Mouse (Mus musculus) kidney, embryonic 14.5 days (tissue): ENCODE results near the gene Endou. TPM values are rescaled to one million over a fixed set of nuclear protein-coding genes. Genes with fewer than 3 reads are reported as not detected.

Experiments used
- ATAC-seq: fragments of 200-750 bp; cut with Nextera tagmentation; 2 replicates; pipeline ENCODE4 v1.8.0; 2017; ENCODE audit warnings: moderate number of reproducible peaks, mild to moderate bottlenecking, moderate TSS enrichment, moderate library complexity; ENCODE audit not compliant: low FRiP score, low TSS enrichment
- H3K27ac ChIP-seq: fragments of 300-500 bp; sonication (generic); 2 replicates; pipeline ENCODE4 v1.5.1; 2014; ENCODE audit warnings: low read depth, mild to moderate bottlenecking, low read length, moderate library complexity, mixed read lengths
- H3K27me3 ChIP-seq: fragments of 300-500 bp; sonication (generic); 2 replicates; pipeline ENCODE4 v1.6.1; 2014; ENCODE audit warnings: mild to moderate bottlenecking, low read length; ENCODE audit not compliant: control insufficient read depth, insufficient read depth
- H3K36me3 ChIP-seq: fragments of 300-500 bp; sonication (generic); 2 replicates; pipeline ENCODE4 v1.6.1; 2014; ENCODE audit warnings: low read length, mixed read lengths; ENCODE audit not compliant: control insufficient read depth, insufficient read depth
- H3K4me1 ChIP-seq: fragments of 300-500 bp; sonication (generic); 2 replicates; pipeline ENCODE4 v1.6.1; 2014; ENCODE audit warnings: low read length, mixed read lengths; ENCODE audit not compliant: control insufficient read depth, insufficient read depth
- H3K4me2 ChIP-seq: fragments of 300-500 bp; sonication (generic); replicated peaks from 2 replicates; pipeline ENCODE4 v1.6.1; 2014; ENCODE audit warnings: low read depth, mild to moderate bottlenecking, low read length
- H3K4me3 ChIP-seq: fragments of 300-500 bp; sonication (generic); 2 replicates; pipeline ENCODE4 v1.5.1; 2014; ENCODE audit warnings: mild to moderate bottlenecking, low read length
- H3K9ac ChIP-seq: fragments of 300-500 bp; sonication (generic); 2 replicates; pipeline ENCODE4 v1.6.1; 2014; ENCODE audit warnings: low read depth, mild to moderate bottlenecking, low read length, moderate library complexity
- H3K9me3 ChIP-seq: fragments of 300-500 bp; sonication (generic); 2 replicates; pipeline ENCODE4 v1.6.1; 2016; ENCODE audit warnings: low read length; ENCODE audit not compliant: control insufficient read depth
- WGBS: fragments of 180-500 bp; shearing (Covaris S2); extraction: QIAGEN DNeasy Blood & Tissue Kit; methylation state at CpG from one replicate; pipeline ENCODE4 v1.1.7; 2014; 5-methylcytosine and 5-hydroxymethylcytosine counted together
- polyA plus RNA-seq: library from polyadenylated mRNA; unstranded; fragments of >200 nt; fragmentation: Nextera tagmentation; extraction: Ambion mirVana; gene quantifications from 2 replicates; pipeline ENCODE4 v1.2.1, GENCODE M21; 2014

Gene Endou
- polyA plus RNA-seq, 1 experiment from 2014 or later = 0.20 TPM

GRCm38 (mm10) chr15:97705211-97706050 is 25.7 kb downstream of the Endou start, which contains the start of gene Rpap3:
Rpap3 (minus strand) TSS chr15:97705825.
- WGBS = under 1% methylated on average over 64 of the region's 71 CpGs
- peak within 1 kb of the TSS; percentile 51; the same call in 1 of the 2 replicates for H3K27ac ChIP-seq
- peak within 1 kb of the TSS; percentile 96 for H3K9ac ChIP-seq
- peaks cover 22% of the 10 kb centered on the region for H3K36me3 ChIP-seq
- no peaks in the 10 kb centered on the region for H3K9me3 ChIP-seq
- ATAC-seq = peak; percentile 92
- no peaks in the 10 kb centered on the region for H3K27me3 ChIP-seq
- peak within 1 kb of the TSS; percentile 82 for H3K4me2 ChIP-seq
- peaks cover 11% of the 10 kb centered on the region; the same call in 1 of the 2 replicates for H3K4me1 ChIP-seq
- peak within 1 kb of the TSS; percentile 96 for H3K4me3 ChIP-seq

GRCm38 (mm10) chr15:97696616-97697015 is 34.5 kb downstream of the Endou start:
- no peak overlapping the region for H3K9ac ChIP-seq
- H3K4me3 ChIP-seq = no peak overlapping the region
- no peaks in the 10 kb centered on the region for H3K9me3 ChIP-seq
- 81% methylated on average over 10 of the region's 10 CpGs for WGBS
- no peak for ATAC-seq
- no peak overlapping the region for H3K27ac ChIP-seq
- no peak overlapping the region for H3K4me2 ChIP-seq
- H3K4me1 ChIP-seq = no peaks in the 10 kb centered on the region
- peaks cover 87% of the 10 kb centered on the region for H3K36me3 ChIP-seq
- no peaks in the 10 kb centered on the region for H3K27me3 ChIP-seq

- H3K4me2 ChIP-seq = no peak overlapping the region
- no peak for ATAC-seq
- H3K27ac ChIP-seq = no peak overlapping the region
- H3K9me3 ChIP-seq = no peaks in the 10 kb centered on the region
- 90% methylated on average over 5 of the region's 5 CpGs for WGBS
- peaks cover 84% of the 10 kb centered on the region for H3K36me3 ChIP-seq
- H3K9ac ChIP-seq = no peak overlapping the region
- H3K4me3 ChIP-seq = no peak overlapping the region
- H3K27me3 ChIP-seq = no peaks in the 10 kb centered on the region
- H3K4me1 ChIP-seq = no peaks in the 10 kb centered on the region
These were observed 37.7 kb downstream of the Endou start for GRCm38 (mm10) chr15:97693411-97693810.

- Histone ChIP-seq H3K4me3 (no peak overlapping the region), H3K4me1 (no peaks in the 10 kb centered on the region), H3K27ac (no peak overlapping the region), H3K9me3 (no peaks in the 10 kb centered on the region), H3K36me3 (peaks cover 86% of the 10 kb centered on the region), H3K27me3 (no peaks in the 10 kb centered on the region), H3K9ac (no peak overlapping the region), H3K4me2 (no peak overlapping the region)
- WGBS = 93% methylated on average over 9 of the region's 9 CpGs
- ATAC-seq = no peak
These were observed 47.0 kb downstream of the Endou start for GRCm38 (mm10) chr15:97684118-97684517.

- H3K27ac ChIP-seq = no peak overlapping the region
- no peaks in the 10 kb centered on the region for H3K4me1 ChIP-seq
- H3K36me3 ChIP-seq = peaks cover 84% of the 10 kb centered on the region
- WGBS = 80% methylated on average over 8 of the region's 8 CpGs
- no peak overlapping the region for H3K4me2 ChIP-seq
- no peaks in the 10 kb centered on the region for H3K27me3 ChIP-seq
- H3K9me3 ChIP-seq = no peaks in the 10 kb centered on the region
- no peak overlapping the region for H3K9ac ChIP-seq
- H3K4me3 ChIP-seq = no peak overlapping the region
- peak; percentile 53; the same call in 1 of the 2 replicates for ATAC-seq
These were observed 49.1 kb downstream of the Endou start for GRCm38 (mm10) chr15:97682053-97682452.

- no peak overlapping the region for H3K9ac ChIP-seq
- peak; percentile 44 for ATAC-seq
These were observed 51.0 kb downstream of the Endou start for GRCm38 (mm10) chr15:97679991-97680681.

GRCm38 (mm10) chr15:97677341-97677740 is 53.8 kb downstream of the Endou start:
- H3K4me2 ChIP-seq = no peak overlapping the region
- H3K4me1 ChIP-seq = 0 out of 2 replicates have a peak, but pooled peaks cover 2% of the 10 kb centered on the region
- no peak overlapping the region for H3K4me3 ChIP-seq
- no peaks in the 10 kb centered on the region for H3K9me3 ChIP-seq
- H3K27ac ChIP-seq = no peak overlapping the region
- WGBS = 92% methylated on average over 3 of the region's 3 CpGs
- peaks cover 78% of the 10 kb centered on the region for H3K36me3 ChIP-seq
- ATAC-seq = no peak
- H3K27me3 ChIP-seq = no peaks in the 10 kb centered on the region
- no peak overlapping the region for H3K9ac ChIP-seq

More at GRCm38 (mm10) chr15:97679991-97680681, 51.0 kb downstream of the Endou start:
- Histone ChIP-seq H3K27me3 (no peaks in the 10 kb centered on the region), H3K4me3 (no peak overlapping the region), H3K4me2 (no peak overlapping the region), H3K9me3 (no peaks in the 10 kb centered on the region), H3K4me1 (no peaks in the 10 kb centered on the region), H3K27ac (no peak overlapping the region; the same call in 1 of the 2 replicates), H3K36me3 (peaks cover 81% of the 10 kb centered on the region)
- WGBS = 71% methylated on average over 18 of the region's 18 CpGs

- WGBS = 90% methylated on average over 13 of the region's 13 CpGs
- no peak overlapping the region for H3K27ac ChIP-seq
- peaks cover 66% of the 10 kb centered on the region for H3K36me3 ChIP-seq
- no peak overlapping the region for H3K9ac ChIP-seq
- H3K4me1 ChIP-seq = 0 out of 2 replicates have a peak, but pooled peaks cover 5% of the 10 kb centered on the region
- no peaks in the 10 kb centered on the region for H3K27me3 ChIP-seq
- H3K4me2 ChIP-seq = no peak overlapping the region
- ATAC-seq = no peak
- no peaks in the 10 kb centered on the region for H3K9me3 ChIP-seq
- H3K4me3 ChIP-seq = no peak overlapping the region
These were observed 55.2 kb downstream of the Endou start for GRCm38 (mm10) chr15:97675927-97676326.

- Histone ChIP-seq H3K4me1 (0 out of 2 replicates have a peak, but pooled peaks cover 5% of the 10 kb centered on the region), H3K4me3 (no peak overlapping the region), H3K27ac (no peak overlapping the region), H3K36me3 (peaks cover 54% of the 10 kb centered on the region), H3K27me3 (no peaks in the 10 kb centered on the region), H3K9ac (no peak overlapping the region), H3K4me2 (no peak overlapping the region), H3K9me3 (no peaks in the 10 kb centered on the region)
- ATAC-seq = no peak
- WGBS = 97% methylated on average over 4 of the region's 4 CpGs
These were observed 56.7 kb downstream of the Endou start for GRCm38 (mm10) chr15:97674423-97674822.
